Mouse (Mus musculus) megakaryocyte, embryonic 14.5 days (primary cell): ENCODE data around the gene AC129217.1. TPM values are rescaled to one million over a fixed set of nuclear protein-coding genes. Genes with fewer than 3 reads are reported as not detected.

Experiments
- H3K27me3 ChIP-seq: replicated peaks from 2 replicates; pipeline ENCODE3; 2012; ENCODE audit warnings: inconsistent platforms
- H3K36me3 ChIP-seq: replicated peaks from 2 replicates; pipeline ENCODE3; 2012; ENCODE audit warnings: low read length, inconsistent platforms, mixed read lengths
- H3K4me1 ChIP-seq: 2 replicates; pipeline ENCODE4 v1.6.1; 2012; ENCODE audit warnings: inconsistent platforms
- H3K4me3 ChIP-seq: replicated peaks from 2 replicates; pipeline ENCODE3; 2012; ENCODE audit warnings: moderate library complexity, mild to moderate bottlenecking, inconsistent platforms
- H3K9me3 ChIP-seq: 2 replicates; pipeline ENCODE4 v1.6.1; 2012; ENCODE audit warnings: inconsistent platforms
- FLI1 ChIP-seq: IDR thresholded peaks from 2 replicates; pipeline ENCODE4 v1.6.1; 2012; ENCODE audit warnings: low read length, inconsistent platforms, mixed read lengths
- GATA1 ChIP-seq: IDR thresholded peaks from 3 replicates; pipeline ENCODE4 v1.6.1; 2012; ENCODE audit warnings: mixed read lengths, low read length, inconsistent platforms, borderline replicate concordance
- polyA plus RNA-seq: library from polyadenylated mRNA; stranded (reverse); fragments of >175 nt; gene quantifications from 2 replicates; pipeline ENCODE4 v1.2.3, GENCODE M21; 2012; ENCODE audit warnings: low replicate concordance; ENCODE audit not compliant: insufficient read depth

Gene AC129217.1
- polyA plus RNA-seq, 1 experiment, result 148 TPM

DNA sequence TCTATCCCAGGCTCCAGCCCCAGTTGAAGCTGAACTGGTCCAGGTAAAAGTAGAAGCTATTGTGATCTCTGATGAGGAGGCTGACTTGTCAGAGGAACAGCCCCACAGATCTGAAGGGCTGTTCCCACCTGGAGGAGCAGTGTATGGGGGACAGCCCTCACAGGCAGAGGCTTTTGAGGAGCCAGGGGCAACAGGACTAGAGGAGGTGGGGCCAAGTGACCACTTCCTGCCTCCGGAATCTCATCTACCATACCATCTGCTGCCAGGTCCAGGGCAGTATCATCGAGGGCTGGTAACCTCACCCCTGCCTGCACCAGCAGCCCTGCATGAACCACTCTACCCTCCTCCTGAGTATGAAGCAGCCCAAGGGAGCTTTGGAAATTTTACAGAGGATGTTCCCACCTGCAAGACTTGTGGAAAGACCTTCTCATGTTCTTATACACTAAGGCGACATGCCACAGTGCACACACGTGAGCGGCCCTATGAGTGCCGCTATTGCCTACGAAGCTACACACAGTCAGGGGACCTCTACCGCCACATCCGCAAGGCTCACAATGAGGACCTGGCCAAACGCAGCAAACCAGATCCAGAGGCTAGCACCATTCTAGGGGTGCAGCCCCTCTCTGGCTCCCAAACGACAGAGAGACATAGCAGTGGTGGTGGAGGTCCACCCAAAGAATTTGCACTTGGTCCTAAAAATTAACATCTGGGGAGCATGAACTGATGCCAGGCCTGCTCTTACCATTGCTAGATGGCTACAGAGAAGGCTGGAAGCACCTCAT is 25.5 kb upstream of the AC129217.1 start:
- Histone ChIP-seq H3K4me3 (peak overlapping the region; percentile 95), H3K9me3 (no peaks in the 10 kb centered on the region), H3K27me3 (no peaks in the 10 kb centered on the region), H3K36me3 (peaks cover 50% of the 10 kb centered on the region), H3K4me1 (peaks cover 70% of the 10 kb centered on the region)
- no peak for TF ChIP-seq FLI1

GRCm38 (mm10) chr19:8806810-8807209 is 22.8 kb upstream of the AC129217.1 start:
- TF ChIP-seq FLI1, result no peak
- no peak for TF ChIP-seq GATA1
- Histone ChIP-seq H3K9me3 (no peaks in the 10 kb centered on the region), H3K36me3 (peaks cover 74% of the 10 kb centered on the region), H3K27me3 (no peaks in the 10 kb centered on the region), H3K4me3 (peak overlapping the region; percentile 5), H3K4me1 (peaks cover 57% of the 10 kb centered on the region)

- Histone ChIP-seq H3K36me3 (peaks cover 60% of the 10 kb centered on the region), H3K27me3 (no peaks in the 10 kb centered on the region), H3K4me1 (peaks cover 40% of the 10 kb centered on the region), H3K9me3 (no peaks in the 10 kb centered on the region), H3K4me3 (no peak overlapping the region)
- TF ChIP-seq FLI1, result no peak
- TF ChIP-seq GATA1, result no peak
Measured at GRCm38 (mm10) chr19:8815812-8816211, 13.8 kb upstream of the AC129217.1 start.

DNA sequence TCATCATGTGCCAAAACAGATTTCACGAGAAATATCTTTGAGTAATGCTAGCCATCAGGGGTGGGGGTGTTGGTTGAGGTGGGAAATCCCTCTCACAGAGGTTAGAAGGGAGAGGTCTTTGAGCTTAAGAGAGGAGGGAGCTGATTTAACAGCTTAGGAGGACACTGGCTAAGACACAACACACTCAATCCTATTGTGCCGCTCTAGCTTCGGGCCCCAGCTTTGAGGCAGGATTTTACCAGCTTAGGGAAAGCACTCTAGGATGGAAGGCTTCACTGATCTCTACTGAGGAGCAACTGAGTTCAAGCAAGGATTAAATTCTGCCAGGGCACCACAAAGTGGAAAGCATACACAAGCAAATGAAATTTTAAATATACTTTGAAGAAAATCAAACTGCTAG is 12.6 kb upstream of the AC129217.1 start:
- peak overlapping the region; percentile 56 for H3K4me3 ChIP-seq

DNA sequence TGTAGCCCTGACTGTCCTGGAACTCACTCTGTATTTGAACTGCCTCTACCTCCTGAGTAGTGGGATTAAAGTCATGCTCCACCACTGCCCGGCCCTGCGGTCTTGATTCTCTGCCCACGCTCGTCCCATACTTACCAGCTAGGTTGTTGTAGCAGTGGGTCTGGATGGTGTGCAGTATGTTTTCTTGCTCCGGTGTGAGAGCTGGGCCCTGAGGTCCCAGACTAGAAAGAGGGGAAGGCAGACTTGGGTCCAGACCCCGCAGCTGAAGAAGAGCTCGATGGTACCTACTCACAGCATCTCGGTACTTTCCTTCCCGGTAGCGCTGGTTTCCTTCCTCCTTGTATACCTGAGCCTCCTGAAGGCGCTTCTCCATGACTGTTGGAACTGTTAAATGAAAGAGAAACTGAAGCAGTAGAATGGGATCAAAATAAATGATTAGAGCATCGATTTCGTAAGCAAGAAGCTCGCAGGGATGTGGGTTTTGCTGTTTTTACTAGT is 11.2 kb upstream of the AC129217.1 start:
- Histone ChIP-seq H3K4me3 (peak overlapping the region; percentile 94), H3K36me3 (peaks cover 51% of the 10 kb centered on the region), H3K9me3 (no peaks in the 10 kb centered on the region), H3K27me3 (no peaks in the 10 kb centered on the region), H3K4me1 (peaks cover 55% of the 10 kb centered on the region)
- TF ChIP-seq GATA1, result no peak
- no peak for TF ChIP-seq FLI1

More for the DNA sequence above, 12.6 kb upstream of the AC129217.1 start:
- H3K27me3 ChIP-seq, result no peaks in the 10 kb centered on the region
- TF ChIP-seq GATA1 (no peak), FLI1 (no peak)
- H3K9me3 ChIP-seq, result no peaks in the 10 kb centered on the region
- H3K36me3 ChIP-seq, result peaks cover 53% of the 10 kb centered on the region
- peaks cover 42% of the 10 kb centered on the region for H3K4me1 ChIP-seq

- H3K9me3 ChIP-seq, result no peaks in the 10 kb centered on the region
- peak within 1 kb of the TSS; percentile 94 for H3K4me3 ChIP-seq
- TF ChIP-seq GATA1, result no peak
- TF ChIP-seq FLI1, result no peak
Measured at GRCm38 (mm10) chr19:8818801-8819595, 10.6 kb upstream of the AC129217.1 start, which contains the start of gene Ttc9c. TSS of gene Ttc9c (minus strand) at chr19:8819333.

GRCm38 (mm10) chr19:8819596-8820423 is 9.8 kb upstream of the AC129217.1 start, which contains the start of gene Hnrnpul2:
TSS of gene Hnrnpul2 (plus strand) at chr19:8820010.
- peak within 1 kb of the TSS; percentile 94 for H3K4me3 ChIP-seq
- H3K4me1 ChIP-seq, result peaks cover 45% of the 10 kb centered on the region
- TF ChIP-seq FLI1 (peak; percentile 35; the same call in 1 of the 2 replicates), GATA1 (no peak)
- no peaks in the 10 kb centered on the region for H3K9me3 ChIP-seq
- peaks cover 52% of the 10 kb centered on the region for H3K36me3 ChIP-seq
- no peaks in the 10 kb centered on the region for H3K27me3 ChIP-seq

More at GRCm38 (mm10) chr19:8818801-8819595, 10.6 kb upstream of the AC129217.1 start, which contains the start of gene Ttc9c:
- peaks cover 51% of the 10 kb centered on the region for H3K36me3 ChIP-seq
- H3K4me1 ChIP-seq, result peaks cover 51% of the 10 kb centered on the region
- H3K27me3 ChIP-seq, result no peaks in the 10 kb centered on the region

DNA sequence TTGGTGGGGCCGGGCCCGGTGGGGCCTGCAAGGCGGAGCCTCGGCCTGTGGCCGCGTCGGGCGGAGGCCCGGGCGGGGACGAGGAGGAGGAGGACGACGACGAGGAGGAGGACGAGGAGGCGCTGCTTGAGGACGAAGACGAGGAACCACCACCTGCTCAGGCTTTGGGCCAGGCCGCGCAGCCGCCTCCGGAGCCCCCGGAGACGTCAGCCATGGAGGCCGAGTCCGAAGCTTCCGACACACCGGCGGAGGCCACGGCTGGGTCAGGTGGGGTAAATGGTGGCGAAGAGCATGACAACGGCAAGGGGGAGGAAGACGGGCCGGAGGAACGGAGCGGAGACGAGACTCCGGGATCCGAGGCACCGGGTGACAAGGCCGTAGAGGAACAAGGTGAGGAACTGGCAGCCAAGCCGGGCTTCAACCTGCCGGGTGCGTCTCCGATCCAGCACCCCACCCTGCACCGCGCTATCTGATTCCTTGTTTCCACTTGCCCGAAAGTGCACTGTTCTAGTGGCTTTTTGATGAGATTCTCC is 9.1 kb upstream of the AC129217.1 start:
- Histone ChIP-seq H3K27me3 (no peaks in the 10 kb centered on the region), H3K36me3 (peaks cover 52% of the 10 kb centered on the region), H3K4me3 (peak overlapping the region; percentile 94), H3K4me1 (peaks cover 42% of the 10 kb centered on the region), H3K9me3 (no peaks in the 10 kb centered on the region)
- TF ChIP-seq FLI1, result no peak
- no peak for TF ChIP-seq GATA1

DNA sequence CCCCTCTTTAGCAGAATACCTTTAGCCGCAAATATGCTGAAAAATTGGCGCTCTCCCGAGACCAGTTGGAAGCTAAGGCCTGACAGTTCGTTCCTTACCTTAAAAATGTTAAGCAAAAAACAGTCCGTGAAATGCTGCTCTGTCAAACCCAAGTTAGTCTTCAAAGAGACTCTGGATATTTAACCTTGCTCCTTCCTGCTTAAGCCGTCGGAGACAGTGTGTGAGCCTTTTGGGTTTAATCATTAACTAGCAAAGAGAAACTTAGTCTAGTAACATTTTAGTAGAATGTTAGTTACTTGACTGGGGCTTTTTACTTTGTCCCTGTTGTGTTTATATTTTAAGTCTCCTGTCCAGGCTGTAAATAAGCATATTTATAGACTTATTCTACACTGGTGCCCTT is 8.4 kb upstream of the AC129217.1 start:
- Histone ChIP-seq H3K4me3 (peak overlapping the region; percentile 94), H3K27me3 (no peaks in the 10 kb centered on the region), H3K4me1 (peaks cover 37% of the 10 kb centered on the region), H3K36me3 (peaks cover 53% of the 10 kb centered on the region), H3K9me3 (no peaks in the 10 kb centered on the region)
- TF ChIP-seq GATA1 (no peak), FLI1 (no peak)
